Mouse (Mus musculus): ENCODE results near the gene Ms4a4a. TPM values are rescaled to one million over a fixed set of nuclear protein-coding genes. Genes with fewer than 3 reads are reported as not detected.
"Not testable (repeated sequence)": the region's sequence is repeated elsewhere in the genome, so short reads cannot be mapped to it uniquely, and the experiment has no call there.

The Ms4a4a gene
- polyA plus RNA-seq, 1 experiment from 2014 or later: 1.6 TPM

GRCm38 (mm10) chr19:11387109-11387508 lies 11.8 kb downstream of the Ms4a4a start:
- no peak overlapping the region for H3K4me2 ChIP-seq
- no peak for ATAC-seq (ENCODE audit: insufficient number of reproducible peaks, insufficient read depth, low FRiP score, low TSS enrichment, low read depth)
- WGBS: 72% methylated on average over 2 of the region's 2 CpGs

GRCm38 (mm10) chr19:11387685-11388084 lies 12.4 kb downstream of the Ms4a4a start:
- 84% methylated on average over 4 of the region's 4 CpGs for WGBS
- Histone ChIP-seq H3K4me2 (no peak overlapping the region), H3K4me1 (replicated peaks) (no peaks in the 10 kb centered on the region), H3K36me3 (no peaks in the 10 kb centered on the region), H3K4me3 (replicated peaks) (no peak overlapping the region), H3K9me3 (no peaks in the 10 kb centered on the region), H3K27ac (no peak overlapping the region), H3K27me3 (no peaks in the 10 kb centered on the region), H3K9ac (replicated peaks) (no peak overlapping the region)
- no peak for ATAC-seq (ENCODE audit: insufficient number of reproducible peaks, insufficient read depth, low FRiP score, low TSS enrichment, low read depth)

More at GRCm38 (mm10) chr19:11387109-11387508, 11.8 kb downstream of the Ms4a4a start:
- no peaks in the 10 kb centered on the region for H3K36me3 ChIP-seq
- no peak overlapping the region for H3K4me3 ChIP-seq (replicated peaks)
- no peaks in the 10 kb centered on the region for H3K27me3 ChIP-seq
- H3K9me3 ChIP-seq: no peaks in the 10 kb centered on the region
- no peak overlapping the region for H3K27ac ChIP-seq
- H3K4me1 ChIP-seq (replicated peaks): no peaks in the 10 kb centered on the region
- no peak overlapping the region for H3K9ac ChIP-seq (replicated peaks)

- Histone ChIP-seq H3K4me1 (replicated peaks) (no peaks in the 10 kb centered on the region), H3K27ac (no peak overlapping the region), H3K36me3 (no peaks in the 10 kb centered on the region), H3K4me3 (replicated peaks) (no peak overlapping the region), H3K4me2 (no peak overlapping the region), H3K9me3 (no peaks in the 10 kb centered on the region), H3K9ac (replicated peaks) (no peak overlapping the region), H3K27me3 (no peaks in the 10 kb centered on the region)
- 87% methylated on average over 2 of the region's 2 CpGs for WGBS
- no peak for ATAC-seq (ENCODE audit: insufficient number of reproducible peaks, insufficient read depth, low FRiP score, low TSS enrichment, low read depth)
Observed at GRCm38 (mm10) chr19:11388949-11389348, 13.6 kb downstream of the Ms4a4a start.

- Histone ChIP-seq H3K9ac (replicated peaks) (no peak overlapping the region), H3K4me1 (replicated peaks) (no peaks in the 10 kb centered on the region), H3K36me3 (no peaks in the 10 kb centered on the region), H3K9me3 (no peaks in the 10 kb centered on the region), H3K27me3 (no peaks in the 10 kb centered on the region), H3K27ac (no peak overlapping the region), H3K4me2 (no peak overlapping the region), H3K4me3 (replicated peaks) (no peak overlapping the region)
- no peak for ATAC-seq (ENCODE audit: insufficient number of reproducible peaks, insufficient read depth, low FRiP score, low TSS enrichment, low read depth)
Observed at GRCm38 (mm10) chr19:11395769-11396168, 20.4 kb downstream of the Ms4a4a start.

- 82% methylated on average over 3 of the region's 3 CpGs for WGBS
- Histone ChIP-seq H3K9ac (replicated peaks) (no peak within 1 kb of the TSS), H3K4me1 (replicated peaks) (no peaks in the 10 kb centered on the region), H3K4me2 (no peak within 1 kb of the TSS), H3K27ac (no peak within 1 kb of the TSS), H3K36me3 (no peaks in the 10 kb centered on the region), H3K4me3 (replicated peaks) (no peak within 1 kb of the TSS), H3K27me3 (no peaks in the 10 kb centered on the region), H3K9me3 (no peaks in the 10 kb centered on the region)
- no peak for ATAC-seq (ENCODE audit: insufficient number of reproducible peaks, insufficient read depth, low FRiP score, low TSS enrichment, low read depth)
Observed at GRCm38 (mm10) chr19:11404527-11404926, 29.2 kb downstream of the Ms4a4a start, which contains the start of gene Ms4a4c. Gene Ms4a4c, plus strand, starts transcription at chr19:11404770.

GRCm38 (mm10) chr19:11407428-11407827 lies 32.1 kb downstream of the Ms4a4a start:
- H3K27me3 ChIP-seq: no peaks in the 10 kb centered on the region
- H3K9me3 ChIP-seq: no peaks in the 10 kb centered on the region
- ATAC-seq (ENCODE audit: insufficient number of reproducible peaks, insufficient read depth, low FRiP score, low TSS enrichment, low read depth): no peak
- no peaks in the 10 kb centered on the region for H3K36me3 ChIP-seq
- H3K27ac ChIP-seq: no peak overlapping the region
- H3K4me2 ChIP-seq: no peak overlapping the region
- no peak overlapping the region for H3K4me3 ChIP-seq (replicated peaks)
- no peaks in the 10 kb centered on the region for H3K4me1 ChIP-seq (replicated peaks)
- H3K9ac ChIP-seq (replicated peaks): no peak overlapping the region

- 91% methylated on average over 1 of the region's 1 CpGs for WGBS
- no peak for ATAC-seq (ENCODE audit: insufficient number of reproducible peaks, insufficient read depth, low FRiP score, low TSS enrichment, low read depth)
Observed at GRCm38 (mm10) chr19:11408591-11408990, 33.3 kb downstream of the Ms4a4a start.

GRCm38 (mm10) chr19:11411640-11412039 lies 36.3 kb downstream of the Ms4a4a start:
- Histone ChIP-seq H3K27me3 (no peaks in the 10 kb centered on the region), H3K9me3 (no peaks in the 10 kb centered on the region), H3K27ac (no peak overlapping the region), H3K9ac (replicated peaks) (no peak overlapping the region), H3K36me3 (no peaks in the 10 kb centered on the region), H3K4me1 (replicated peaks) (no peaks in the 10 kb centered on the region), H3K4me2 (no peak overlapping the region), H3K4me3 (replicated peaks) (no peak overlapping the region)
- ATAC-seq (ENCODE audit: insufficient number of reproducible peaks, insufficient read depth, low FRiP score, low TSS enrichment, low read depth): no peak
- WGBS: 98% methylated on average over 1 of the region's 1 CpGs

More at GRCm38 (mm10) chr19:11408591-11408990, 33.3 kb downstream of the Ms4a4a start:
- Histone ChIP-seq H3K4me1 (replicated peaks) (no peaks in the 10 kb centered on the region), H3K9me3 (no peaks in the 10 kb centered on the region), H3K27ac (no peak overlapping the region), H3K4me2 (no peak overlapping the region), H3K9ac (replicated peaks) (no peak overlapping the region), H3K4me3 (replicated peaks) (no peak overlapping the region), H3K36me3 (no peaks in the 10 kb centered on the region), H3K27me3 (no peaks in the 10 kb centered on the region)

- no peaks in the 10 kb centered on the region for H3K36me3 ChIP-seq
- no peaks in the 10 kb centered on the region for H3K27me3 ChIP-seq
- no peak for ATAC-seq (ENCODE audit: insufficient number of reproducible peaks, insufficient read depth, low FRiP score, low TSS enrichment, low read depth)
- no peak overlapping the region for H3K27ac ChIP-seq
- no peak overlapping the region for H3K9ac ChIP-seq (replicated peaks)
- H3K4me1 ChIP-seq (replicated peaks): no peaks in the 10 kb centered on the region
- no peak overlapping the region for H3K4me2 ChIP-seq
- 92% methylated on average over 1 of the region's 1 CpGs for whole genome bisulfite sequencing
- H3K9me3 ChIP-seq: no peaks in the 10 kb centered on the region
- H3K4me3 ChIP-seq (replicated peaks): no peak overlapping the region
Observed at GRCm38 (mm10) chr19:11414084-11414483, 38.8 kb downstream of the Ms4a4a start.

GRCm38 (mm10) chr19:11415581-11415980 lies 40.3 kb downstream of the Ms4a4a start:
- ATAC-seq (ENCODE audit: insufficient number of reproducible peaks, insufficient read depth, low FRiP score, low TSS enrichment, low read depth): no peak
- WGBS: 78% methylated on average over 3 of the region's 3 CpGs
- Histone ChIP-seq H3K9me3 (no peaks in the 10 kb centered on the region), H3K4me3 (replicated peaks) (no peak overlapping the region), H3K4me1 (replicated peaks) (no peaks in the 10 kb centered on the region), H3K27ac (no peak overlapping the region), H3K27me3 (no peaks in the 10 kb centered on the region), H3K4me2 (no peak overlapping the region), H3K36me3 (no peaks in the 10 kb centered on the region), H3K9ac (replicated peaks) (no peak overlapping the region)

GRCm38 (mm10) chr19:11418865-11419264 lies 43.5 kb downstream of the Ms4a4a start:
- not testable (repeated sequence) for H3K4me1 ChIP-seq (replicated peaks); H3K9me3 ChIP-seq; H3K36me3 ChIP-seq; H3K27ac ChIP-seq; H3K4me3 ChIP-seq (replicated peaks); H3K27me3 ChIP-seq; H3K9ac ChIP-seq (replicated peaks); H3K4me2 ChIP-seq; ATAC-seq (ENCODE audit: insufficient number of reproducible peaks, insufficient read depth, low FRiP score, low TSS enrichment, low read depth)
- WGBS: 81% methylated on average over 3 of the region's 3 CpGs

GRCm38 (mm10) chr19:11431209-11431608 lies 55.9 kb downstream of the Ms4a4a start:
- not testable (repeated sequence) for H3K4me1 ChIP-seq (replicated peaks); H3K36me3 ChIP-seq; H3K27me3 ChIP-seq; H3K4me3 ChIP-seq (replicated peaks); H3K9ac ChIP-seq (replicated peaks); H3K9me3 ChIP-seq; ATAC-seq (ENCODE audit: insufficient number of reproducible peaks, insufficient read depth, low FRiP score, low TSS enrichment, low read depth); H3K27ac ChIP-seq; H3K4me2 ChIP-seq
- 93% methylated on average over 1 of the region's 1 CpGs for WGBS
